14 mouse cellular contexts compared by ENCODE assay signal in the genomic region with DNA sequence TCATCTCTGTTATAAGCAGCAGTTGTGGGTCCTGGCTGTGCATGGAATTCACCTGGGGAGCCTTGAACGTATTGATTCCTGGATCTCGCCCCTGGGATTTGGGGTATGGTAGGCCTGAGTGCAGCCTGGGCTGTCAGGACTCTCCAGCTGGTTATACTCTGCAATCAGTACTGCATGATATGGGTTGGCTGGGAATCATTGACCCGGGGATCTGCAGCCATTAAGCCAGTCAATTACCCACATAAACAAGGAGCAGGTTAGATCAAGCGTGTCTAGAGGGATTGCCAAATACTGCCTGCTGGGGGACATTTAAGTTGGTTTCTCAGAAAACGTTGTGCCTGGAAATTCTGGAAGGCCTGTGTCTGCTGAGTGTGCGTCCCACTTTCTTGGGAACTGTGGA. TPM values are rescaled to one million over a fixed set of nuclear protein-coding genes. Genes with fewer than 3 reads are reported as not detected.
DNase-seq lines count a peak whose midpoint lies in the region; ATAC-seq and TF ChIP-seq lines count a peak whose summit lies in the region.
"Had no signal": no experiment of that assay in that cellular context is flagged by ENCODE, and none has a peak within 500 bp of the region (broad histone marks: within the 10 kb centered on the region; RNA-seq: fewer than 3 reads in every experiment).

No protein-coding gene starts in this region.

- peaks cover 17% of the 10 kb centered on the region for H3K4me1 ChIP-seq in embryonic facial prominence, embryonic 14.5 days (ENCODE audit: control insufficient read depth, insufficient read depth, low read length)
- peaks cover 20% of the 10 kb centered on the region for H3K4me1 ChIP-seq in limb, embryonic 15.5 days
- H3K4me1 ChIP-seq: megakaryocyte, embryonic 14.5 days had no signal

- H3K36me3 ChIP-seq in embryonic facial prominence, embryonic 14.5 days (ENCODE audit: control insufficient read depth, insufficient read depth, low read length), result no peaks in the 10 kb centered on the region
- H3K36me3 ChIP-seq in limb, embryonic 15.5 days, result no peaks in the 10 kb centered on the region
- H3K36me3 ChIP-seq: embryonic facial prominence, embryonic 13.5 days; limb, embryonic 13.5 days had no signal

- in situ Hi-C loops in Patski (cut with MboI; ENCODE audit: low pct_unique_long_range_greater_than_20kb), result no loop called here

- H3K4me2 ChIP-seq in embryonic facial prominence, embryonic 14.5 days (ENCODE audit: low read depth, low read length), result no peak overlapping the region
- no peak overlapping the region for H3K4me2 ChIP-seq in limb, embryonic 15.5 days
- H3K4me2 ChIP-seq: embryonic facial prominence, embryonic 13.5 days; limb, embryonic 13.5 days had no signal

- TF ChIP-seq CTCF in Patski (IDR thresholded peaks at IDR 0.05), result no peak

- no peak overlapping the region for H3K4me3 ChIP-seq in embryonic facial prominence, embryonic 14.5 days (ENCODE audit: low read depth, low read length)
- no peak overlapping the region for H3K4me3 ChIP-seq in limb, embryonic 15.5 days
- H3K4me3 ChIP-seq: embryonic facial prominence, embryonic 13.5 days; limb, embryonic 13.5 days; megakaryocyte, embryonic 14.5 days had no signal

- ATAC-seq in Patski, result peak; percentile 88
- ATAC-seq in embryonic facial prominence, embryonic 14.5 days (ENCODE audit: low read depth), result 0 out of 2 replicates have a peak, but pooled peaks have one; percentile 18
- ATAC-seq in limb, embryonic 15.5 days (ENCODE audit: insufficient number of reproducible peaks, low FRiP score, low TSS enrichment, low read depth), result no peak
- ATAC-seq: forebrain, embryonic 16.5 days had no signal

- H3K27ac ChIP-seq in embryonic facial prominence, embryonic 14.5 days (replicated peaks; ENCODE audit: low read depth, low read length), result no peak overlapping the region
- peak overlapping the region; percentile 51; the same call in 1 of the 2 replicates for H3K27ac ChIP-seq in limb, embryonic 15.5 days
- H3K27ac ChIP-seq: embryonic facial prominence, embryonic 13.5 days; limb, embryonic 13.5 days had no signal

- H3K9me3 ChIP-seq in embryonic facial prominence, embryonic 14.5 days (ENCODE audit: control insufficient read depth, low read length), result no peaks in the 10 kb centered on the region
- no peaks in the 10 kb centered on the region for H3K9me3 ChIP-seq in limb, embryonic 15.5 days
- H3K9me3 ChIP-seq: embryonic facial prominence, embryonic 13.5 days; limb, embryonic 13.5 days; megakaryocyte, embryonic 14.5 days had no signal

- DNase-seq in kidney, adult 11 months, result peak; percentile 10
- no peak for DNase-seq in kidney, postnatal 10 days
- DNase-seq in Patski (ENCODE audit: low read depth, low spot score), result no peak
- DNase-seq in embryonic facial prominence, embryonic 14.5 days (ENCODE audit: low spot score), result no peak
- no peak for DNase-seq in cerebellum, adult 9-11 months
- DNase-seq in right cerebral cortex, adult 18-20 months, result no peak
- DNase-seq: cerebellum, adult 9-10 months; gastrocnemius, postnatal 36 days; layer of hippocampus, postnatal 36 days had no signal

- WGBS in embryonic facial prominence, embryonic 14.5 days, result 46% methylated on average over 6 of the region's 6 CpGs
- 56% methylated on average over 6 of the region's 6 CpGs for WGBS in limb, embryonic 15.5 days

- CTCF ChIA-PET in Patski (lab: Charles Lee), result no interaction called here

- POLR2A ChIA-PET in Patski (lab: Charles Lee), result interaction anchor here (0.5 to 0.6 kb wide), 2 partner anchors 9 to 31 kb away, joined by 4 to 5 read pairs; no protein-coding TSS in a partner anchor

- no peaks in the 10 kb centered on the region for H3K27me3 ChIP-seq in Patski
- no peaks in the 10 kb centered on the region for H3K27me3 ChIP-seq in embryonic facial prominence, embryonic 14.5 days (replicated peaks; ENCODE audit: control insufficient read depth, insufficient read depth, low read length)
- H3K27me3 ChIP-seq in limb, embryonic 15.5 days, result no peaks in the 10 kb centered on the region
- H3K27me3 ChIP-seq: embryonic facial prominence, embryonic 13.5 days; limb, embryonic 13.5 days; megakaryocyte, embryonic 14.5 days had no signal

- H3K9ac ChIP-seq in embryonic facial prominence, embryonic 14.5 days (ENCODE audit: low read depth, low read length), result no peak overlapping the region
- no peak overlapping the region for H3K9ac ChIP-seq in limb, embryonic 15.5 days
- H3K9ac ChIP-seq: embryonic facial prominence, embryonic 13.5 days; limb, embryonic 13.5 days had no signal

RNA-seq across cellular contexts. Expression of gene Il1r1, which starts 11.8 kb away (rescaled TPM):
- 32.6 TPM for polyA plus RNA-seq in Patski (2021)
- 9.3 and 9.6 TPM in 2 replicates for polyA plus RNA-seq in embryonic facial prominence, embryonic 14.5 days (2014; fragmentation: Nextera tagmentation; extraction: Ambion mirVana)
- polyA plus RNA-seq in limb, embryonic 15.5 days (2015; fragmentation: Nextera tagmentation; extraction: Ambion mirVana), result 10.4 and 10.6 TPM in 2 replicates
